Mouse (Mus musculus): Measurements from ENCODE around the gene Tubgcp5. TPM values are rescaled to one million over a fixed set of nuclear protein-coding genes. Genes with fewer than 3 reads are reported as not detected.

The Tubgcp5 gene
- total RNA-seq, 4 experiments from 2014 or later = 21.7 to 31.7 (median 25.2) TPM

DNA sequence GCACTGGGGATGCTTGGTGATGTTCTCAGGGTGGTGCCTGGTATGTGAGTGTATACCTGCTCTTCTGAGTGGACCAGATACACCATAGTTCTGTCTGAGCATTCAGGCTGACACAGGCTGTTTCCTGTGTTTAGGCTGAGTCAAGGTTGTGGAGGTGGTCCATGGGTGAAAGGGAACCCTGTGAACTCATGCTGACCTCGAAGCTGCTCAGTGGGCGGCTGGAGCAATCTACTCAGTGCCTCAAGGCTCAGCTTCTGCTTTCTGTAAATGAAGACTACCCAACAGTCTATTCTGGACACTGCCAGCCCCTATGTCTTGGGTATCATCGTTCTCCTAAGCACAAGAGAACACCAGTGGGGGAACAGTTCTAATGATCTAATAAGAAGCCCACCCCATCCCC is 61.6 kb downstream of the Tubgcp5 start:
- DNase-seq = no peak

DNA sequence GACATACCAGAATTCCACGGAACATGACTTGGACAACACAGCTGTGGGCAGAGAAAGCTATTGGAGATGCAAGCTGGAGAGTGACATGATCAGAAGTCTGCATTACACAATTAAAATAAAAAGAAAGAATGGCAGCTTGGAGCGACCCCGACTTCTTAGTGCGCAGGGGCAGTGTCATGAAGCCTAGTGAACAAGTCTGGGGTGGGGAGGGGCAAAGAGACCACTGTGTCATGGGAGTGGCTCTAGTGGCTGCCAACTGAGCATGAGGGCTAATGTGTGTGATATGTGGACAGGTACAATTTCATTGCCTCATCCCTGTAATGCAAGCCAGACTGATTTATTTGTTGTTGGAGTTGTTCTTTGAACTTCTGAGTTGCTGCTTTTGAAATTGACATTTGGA is 62.8 kb downstream of the Tubgcp5 start:
- no peak for DNase-seq

DNA sequence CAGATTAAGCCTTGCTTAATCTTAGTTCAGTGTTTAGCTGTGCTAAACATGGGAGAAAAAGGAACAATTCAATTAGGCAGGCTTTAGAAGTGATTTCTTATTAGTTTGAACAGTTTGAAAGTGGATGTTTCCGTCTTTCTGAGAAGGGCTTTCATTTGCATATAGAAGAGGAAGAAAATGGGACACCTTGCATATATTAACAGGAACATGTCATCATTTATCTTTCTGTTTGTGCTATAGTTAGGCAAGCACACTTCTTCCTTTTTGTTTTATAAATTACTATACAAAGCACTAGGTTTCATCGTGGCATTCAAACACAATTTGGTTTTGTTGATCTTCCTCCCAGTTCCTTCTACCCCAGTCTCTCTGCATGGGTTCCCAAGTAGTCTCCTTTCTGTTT is 63.8 kb downstream of the Tubgcp5 start:
- no peak for DNase-seq

DNA sequence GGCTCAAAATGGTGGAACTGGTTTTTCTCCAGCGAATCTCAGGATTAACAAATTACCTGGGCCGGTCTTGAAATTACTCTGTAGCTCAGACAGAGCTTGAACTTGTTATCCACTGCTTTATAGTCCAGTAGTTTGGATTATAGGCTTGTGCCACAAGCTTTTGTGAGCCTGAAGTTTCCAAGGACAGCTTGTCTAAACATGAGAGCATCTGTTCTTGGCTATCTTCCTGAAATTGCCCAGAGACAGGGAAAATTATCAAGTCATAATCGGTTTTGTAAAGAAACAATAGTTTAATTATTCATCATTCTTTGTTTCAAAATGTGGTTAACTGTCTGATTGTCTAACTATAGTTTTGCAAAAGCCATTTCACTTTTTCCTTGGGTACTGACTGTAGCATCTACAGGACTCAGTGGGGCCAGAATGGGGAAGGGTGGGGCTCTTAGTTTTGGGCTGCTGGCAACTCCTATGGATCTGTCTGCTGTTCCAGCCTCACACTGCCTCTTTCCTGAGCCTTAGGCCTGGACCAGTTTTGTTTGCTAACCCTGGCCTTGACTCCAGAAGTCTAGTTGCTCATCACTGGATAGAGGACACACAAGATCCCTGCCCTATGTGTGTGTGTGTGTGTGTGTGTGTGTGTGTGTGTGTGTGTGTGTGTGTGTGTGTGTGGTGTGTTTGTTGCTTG is 65.0 kb downstream of the Tubgcp5 start:
- DNase-seq = no peak

DNA sequence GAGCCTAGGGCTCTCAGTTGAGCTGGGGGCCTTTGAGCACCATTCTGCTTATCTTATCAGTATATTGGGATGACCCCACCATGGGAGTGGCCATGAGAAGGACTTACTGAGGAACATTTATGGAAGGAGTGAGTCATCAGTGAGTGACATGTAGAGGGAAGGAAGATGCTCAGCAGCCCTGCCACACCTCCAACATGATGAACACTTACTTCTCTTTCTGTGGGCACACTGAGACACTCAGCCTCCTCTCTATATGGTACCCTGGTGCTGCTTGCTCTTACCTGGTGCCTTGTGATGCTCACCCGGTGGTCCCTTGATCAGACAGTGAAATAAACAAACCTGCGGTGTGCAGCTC is 65.5 kb downstream of the Tubgcp5 start:
- no peak for DNase-seq

DNA sequence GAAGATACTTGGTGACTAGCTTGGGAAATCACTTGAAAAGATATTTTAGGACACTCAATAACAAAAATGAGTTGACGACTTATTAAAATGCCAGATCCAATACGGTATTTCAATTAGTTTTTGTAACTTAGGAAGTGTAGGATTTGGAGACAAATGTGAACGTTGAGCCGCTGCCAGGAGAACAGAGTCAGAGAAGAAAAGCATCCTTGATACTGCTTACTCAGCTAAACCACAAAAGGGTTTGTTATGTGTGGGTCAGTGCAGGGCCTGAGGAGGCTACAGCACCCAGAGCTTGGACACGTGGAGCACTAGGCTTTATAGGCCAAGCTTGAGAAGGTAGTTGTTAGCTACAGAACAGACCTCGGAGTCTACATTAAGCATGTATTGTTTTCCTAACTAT is 66.0 kb downstream of the Tubgcp5 start:
- no peak for DNase-seq

DNA sequence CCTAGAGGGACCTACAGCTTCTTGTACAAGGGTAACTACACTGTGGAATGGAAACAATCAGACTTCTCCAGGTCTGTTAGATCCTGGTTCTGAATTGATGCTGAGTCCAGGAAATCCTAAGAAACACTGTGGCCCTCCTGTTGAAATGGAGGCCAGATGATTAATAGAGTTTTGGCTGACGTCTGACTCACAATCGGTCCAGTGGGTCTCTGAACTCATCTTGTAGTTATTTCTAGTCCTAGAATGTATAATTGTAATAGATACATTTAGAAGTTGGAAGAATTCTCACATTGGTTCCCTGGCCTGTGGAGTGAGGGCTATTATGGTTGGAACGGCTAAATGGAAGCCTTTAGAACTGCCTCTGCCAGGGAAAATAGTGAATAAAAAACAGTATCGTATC is 67.2 kb downstream of the Tubgcp5 start:
- no peak for DNase-seq

DNA sequence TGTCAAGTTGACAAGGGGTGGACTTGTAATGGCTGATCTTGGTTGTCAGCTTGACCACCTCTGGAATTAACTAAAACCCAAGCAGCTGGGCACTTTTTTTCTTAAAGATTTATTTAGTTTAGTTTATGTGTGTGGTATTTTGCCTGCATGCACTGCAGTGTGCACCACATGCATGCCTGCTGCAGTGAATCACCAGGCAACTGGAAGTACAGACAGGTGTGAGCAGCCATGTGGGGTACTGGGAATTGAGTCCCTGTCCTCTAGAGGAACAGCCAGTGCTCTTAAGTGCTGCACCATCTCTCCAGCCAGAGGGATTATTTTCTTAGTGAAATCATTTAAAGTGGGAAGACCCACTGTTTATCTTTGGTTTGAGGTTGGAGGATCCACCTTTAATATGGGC is 71.1 kb downstream of the Tubgcp5 start:
- DNase-seq = no peak

DNA sequence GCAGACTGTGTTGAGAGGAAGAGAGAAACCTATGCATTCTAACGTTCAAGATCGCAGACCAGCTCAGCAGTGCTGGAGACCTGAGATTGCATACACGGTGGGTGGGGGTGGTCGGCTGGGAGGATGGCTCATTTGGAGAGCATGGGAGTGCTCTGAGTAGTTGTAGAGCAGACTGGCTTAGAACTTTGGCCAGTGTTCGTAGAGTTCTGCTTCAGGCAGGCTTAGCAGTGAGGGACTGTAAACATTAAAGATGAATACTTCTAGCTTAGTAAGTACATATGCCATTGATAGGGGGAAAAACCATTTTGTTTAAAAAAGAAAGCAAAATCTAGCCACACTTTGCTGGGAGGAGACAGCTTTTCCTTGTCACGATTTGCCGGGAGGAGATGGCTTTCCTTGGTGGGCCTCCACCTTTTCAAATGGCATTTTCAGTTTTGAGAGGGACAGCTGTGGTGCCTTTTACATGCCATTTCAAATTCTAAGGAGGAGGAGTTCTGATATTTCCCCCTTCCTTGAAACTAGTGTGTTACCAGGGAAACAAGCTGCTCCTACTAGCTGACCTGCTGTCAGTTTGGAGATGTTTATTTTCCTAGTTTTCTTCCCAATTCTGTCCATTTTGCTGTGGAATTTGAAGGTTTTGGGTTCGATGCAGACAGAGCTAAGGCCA is 71.9 kb downstream of the Tubgcp5 start:
- no peak for DNase-seq

DNA sequence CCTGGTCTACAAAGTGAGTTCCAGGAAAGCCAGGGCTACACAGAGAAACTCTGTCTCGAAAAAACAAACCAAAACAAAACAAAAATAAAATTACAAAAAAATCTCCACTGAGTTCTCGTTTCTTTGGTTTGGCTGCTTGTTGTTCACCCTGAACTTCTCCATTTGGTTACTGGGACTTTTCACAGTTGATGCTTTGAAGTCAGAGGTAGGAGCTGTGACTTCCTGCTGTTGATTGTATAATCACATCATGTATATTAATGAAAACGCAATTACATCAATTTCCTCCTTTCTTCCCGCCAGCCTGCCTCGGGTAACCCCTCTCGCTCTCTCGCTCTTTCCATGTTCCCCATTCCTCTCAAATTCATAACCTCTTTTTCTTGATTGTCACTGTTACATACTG is 74.3 kb downstream of the Tubgcp5 start:
- no peak for DNase-seq

DNA sequence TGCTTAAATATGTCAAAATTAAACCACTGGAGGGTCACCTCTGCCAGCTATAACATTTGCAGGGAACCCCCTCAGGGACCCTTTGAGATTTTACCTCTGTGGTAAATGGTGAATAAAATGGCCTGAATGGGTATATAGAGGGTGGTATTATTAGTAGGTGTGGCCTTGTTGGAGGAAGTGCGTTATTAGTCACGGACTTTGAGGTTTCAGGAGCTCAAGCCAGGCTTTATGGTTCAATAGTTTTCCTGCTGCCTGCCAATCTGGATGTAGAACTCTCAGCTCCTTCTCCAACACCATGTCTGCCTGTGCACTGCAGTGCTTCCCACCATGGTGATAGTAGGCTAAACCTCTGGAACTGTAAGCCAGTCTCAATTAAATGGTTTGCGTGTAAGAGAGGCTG is 75.3 kb downstream of the Tubgcp5 start:
- DNase-seq = no peak

DNA sequence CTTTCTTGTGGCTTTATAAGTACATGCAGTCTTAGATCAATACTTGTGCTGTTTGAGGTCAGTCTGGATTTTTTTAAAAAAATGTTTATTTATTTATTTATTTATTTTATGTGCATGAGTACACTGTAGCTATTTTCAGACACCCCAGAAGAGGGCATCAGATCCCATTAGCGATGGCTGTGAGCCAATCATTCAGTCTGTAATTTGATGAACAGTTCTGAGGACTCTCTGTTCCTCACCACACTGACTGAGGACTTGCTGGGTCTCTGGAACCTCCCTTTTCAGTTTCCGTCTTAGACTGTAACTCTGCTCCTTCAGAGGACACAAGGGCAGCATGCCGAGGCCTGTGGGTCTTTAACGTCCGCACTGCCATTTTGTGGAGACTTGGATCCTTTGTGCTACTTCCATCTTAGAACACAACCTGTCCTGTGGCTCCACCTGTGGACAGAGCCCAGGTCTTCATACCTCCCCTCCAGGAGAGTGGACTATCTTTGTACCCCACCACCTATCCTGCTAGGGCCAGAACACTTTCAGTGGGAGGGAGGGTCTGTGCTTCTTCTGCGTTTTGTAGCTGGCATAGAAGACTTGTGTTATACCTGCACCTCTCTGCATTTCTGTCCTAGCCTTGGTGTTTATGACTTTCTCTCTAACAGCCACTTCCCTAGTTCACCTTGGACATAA is 76.5 kb downstream of the Tubgcp5 start:
- DNase-seq = no peak

DNA sequence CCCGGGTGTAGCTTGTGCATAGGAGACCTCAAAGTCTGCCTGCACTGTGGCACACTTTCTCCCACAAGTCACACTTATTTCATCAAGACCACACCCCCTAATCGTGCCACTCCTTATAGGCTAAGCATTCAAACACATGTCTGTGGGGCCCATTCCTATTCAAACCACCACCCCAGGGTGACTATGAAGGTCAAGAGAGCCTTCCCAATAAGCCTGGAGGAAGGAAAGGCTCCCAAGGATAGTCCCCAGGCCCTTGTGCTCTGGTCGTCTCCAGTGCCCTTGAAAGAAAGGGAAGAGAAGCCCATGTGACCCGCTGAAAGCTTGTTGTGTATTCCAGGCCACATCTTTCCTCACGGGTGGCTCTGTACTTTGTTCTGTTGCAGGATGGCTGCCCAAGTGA is 77.5 kb downstream of the Tubgcp5 start:
- no peak for DNase-seq

DNA sequence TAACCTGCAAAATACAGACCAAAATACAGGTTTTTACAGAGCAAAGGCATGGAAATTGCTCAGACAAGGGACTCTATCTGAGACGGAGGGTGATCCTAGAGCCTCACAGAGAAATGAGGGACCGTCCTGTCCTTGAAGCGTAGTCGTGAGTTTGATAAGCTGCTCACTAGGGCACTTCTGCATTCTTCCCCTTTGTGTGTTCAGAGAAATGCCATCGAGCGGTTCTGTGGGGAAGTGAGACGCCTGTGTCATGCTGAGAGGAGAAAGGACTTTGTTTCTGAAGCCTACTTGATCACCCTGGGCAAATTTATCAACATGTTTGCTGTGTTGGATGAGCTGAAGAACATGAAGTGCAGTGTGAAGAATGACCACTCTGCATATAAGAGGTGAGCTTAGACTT is 80.7 kb downstream of the Tubgcp5 start:
- no peak for DNase-seq

DNA sequence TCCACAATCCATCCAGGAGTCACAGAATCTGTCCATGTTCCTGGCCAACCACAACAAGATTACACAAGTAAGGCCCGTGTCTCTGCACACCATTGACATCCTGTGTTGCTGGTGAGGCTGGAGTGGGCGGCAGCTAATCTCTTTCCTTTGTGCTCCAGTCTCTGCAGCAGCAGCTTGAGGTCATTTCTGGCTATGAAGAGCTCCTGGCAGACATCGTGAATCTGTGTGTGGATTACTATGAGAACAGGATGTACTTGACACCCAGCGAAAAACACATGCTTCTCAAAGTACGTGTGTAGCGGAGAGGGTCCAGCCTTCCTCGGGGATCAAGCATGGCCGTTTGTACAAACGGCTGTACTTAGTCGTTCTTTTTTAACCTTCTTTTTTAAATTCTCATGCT is 83.8 kb downstream of the Tubgcp5 start:
- no peak for DNase-seq

DNA sequence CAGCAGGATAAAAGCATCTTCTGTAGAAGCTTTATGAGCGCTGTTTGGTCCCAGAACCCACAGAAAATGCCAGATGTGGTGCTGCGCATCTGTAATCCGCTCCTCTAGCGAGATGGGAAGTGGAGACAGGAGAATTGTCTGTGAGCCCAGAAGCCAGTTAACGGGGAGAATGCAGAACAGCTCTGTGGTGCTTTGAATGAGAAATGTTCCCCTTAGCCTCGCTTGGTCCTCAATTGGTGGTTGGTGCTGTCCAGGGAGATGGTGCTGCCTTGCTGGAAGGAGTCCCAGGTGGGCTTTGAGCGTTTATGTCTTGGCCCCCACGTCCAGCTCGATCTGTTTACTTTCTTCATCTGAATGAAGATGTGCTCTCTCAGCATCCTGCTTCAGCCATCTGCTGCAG is 86.9 kb downstream of the Tubgcp5 start:
- no peak for DNase-seq

Other genes starting within 250 kb of the Tubgcp5 start
- 1 to 10 TPM in 3 of 4 experiments, under 1 TPM in 1; 0.87 to 1.6 (median 1.2) TPM for gene Siglech, start 26.0 kb upstream of the Tubgcp5 start, total RNA-seq (2022)
- gene Cyfip1, start 47.6 kb downstream of the Tubgcp5 start, total RNA-seq (2022) = 10 to 100 TPM; 76.0 to 93.3 (median 80.9) TPM
- 10 to 100 TPM; 49.1 to 66.3 (median 54.7) TPM for gene Nipa2, start 168.3 kb downstream of the Tubgcp5 start, total RNA-seq (2022)
- gene Nipa1, start 225.8 kb downstream of the Tubgcp5 start, total RNA-seq (2022) = 10 to 100 TPM; 11.3 to 14.1 (median 12.3) TPM

Data from adrenal gland, adult 8-10 months (tissue).